In the genomic region with DNA sequence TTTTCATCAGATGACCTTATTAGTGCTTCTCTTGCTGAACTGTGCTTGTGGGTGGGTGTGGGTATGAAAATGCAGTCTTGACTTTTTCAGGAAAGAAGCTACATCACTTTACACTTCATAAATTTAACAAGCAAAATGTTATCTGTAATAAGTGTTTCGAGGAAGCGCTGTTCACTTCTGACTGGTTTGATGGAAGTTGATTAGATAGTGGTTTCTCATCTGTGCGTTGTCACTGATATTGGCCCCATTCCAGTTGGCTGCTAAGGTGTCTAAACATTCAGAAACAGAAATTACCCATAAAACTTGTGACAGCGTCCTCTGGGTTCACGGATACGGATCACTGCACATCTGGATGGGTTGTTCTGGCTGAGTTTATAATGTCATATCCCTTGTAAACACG, we compare ENCODE assay signal across 21 mouse cellular contexts.
DNase-seq lines count a peak whose midpoint lies in the region; TF ChIP-seq lines count a peak whose summit lies in the region.
"Had no signal": no experiment of that assay in that cellular context is flagged by ENCODE, and none has a peak within 500 bp of the region (broad histone marks: within the 10 kb centered on the region; RNA-seq: fewer than 3 reads in every experiment).

No protein-coding gene starts in this region.

- H3K4me1 ChIP-seq in MEL (ENCODE audit: control insufficient read depth in 1 of 2, insufficient read depth in 2 of 2, low read length in 2 of 2): peaks cover 16 to 17% of the 10 kb centered on the region in 2 experiments
- H3K4me1 ChIP-seq: embryonic facial prominence, embryonic 12.5 days; forebrain, embryonic 13.5 days; forebrain, embryonic 15.5 days had no signal

- H3K36me3 ChIP-seq in MEL (ENCODE audit: control insufficient read depth in 1 of 2, insufficient read depth in 2 of 2, low read length in 2 of 2): peaks cover 0 to 35% of the 10 kb centered on the region in 2 experiments; a peak in 2 of 4 replicates
- H3K36me3 ChIP-seq: embryonic facial prominence, embryonic 10.5 days; embryonic facial prominence, embryonic 12.5 days; forebrain, embryonic 15.5 days had no signal

- TF ChIP-seq POLR2A in MEL (IDR thresholded peaks at IDR 0.05; ENCODE audit: control insufficient read depth in 1 of 2, insufficient read depth in 1 of 2, low read depth in 1 of 2, low read length in 2 of 2, poor library complexity in 1 of 2): no peak

- H3K27ac ChIP-seq in MEL (ENCODE audit: control insufficient read depth, low read depth, low read length): peak overlapping the region; percentile 42; the same call in 1 of the 2 replicates
- H3K27ac ChIP-seq: embryonic facial prominence, embryonic 10.5 days; embryonic facial prominence, embryonic 12.5 days; forebrain, embryonic 13.5 days; forebrain, embryonic 15.5 days had no signal

- peak; percentile 89 to 92 for TF ChIP-seq EP300 in MEL (IDR thresholded peaks at IDR 0.05; ENCODE audit: low read depth in 1 of 2, low read length in 2 of 2)

- peak overlapping the region in 1 of 2 experiments; percentile 24; a peak in 1 of 4 replicates for H3K4me3 ChIP-seq in MEL (ENCODE audit: control insufficient read depth in 1 of 2, insufficient read depth in 1 of 2, low read depth in 2 of 2, low read length in 2 of 2)
- H3K4me3 ChIP-seq: embryonic facial prominence, embryonic 10.5 days; embryonic facial prominence, embryonic 12.5 days; forebrain, embryonic 13.5 days; forebrain, embryonic 15.5 days had no signal

- TF ChIP-seq CTCF in MEL (IDR thresholded peaks at IDR 0.05 in 2 of 3, conservative IDR thresholded peaks at IDR 0.05 in 1 of 3; ENCODE audit: control insufficient read depth in 1 of 3, insufficient read depth in 1 of 3, low read depth in 2 of 3, low read length in 3 of 3, poor library complexity in 1 of 3, severe bottlenecking in 1 of 3): no peak

- TF ChIP-seq RAD21 in MEL (IDR thresholded peaks at IDR 0.05; ENCODE audit: low read depth, low read length): no peak

- no peaks in the 10 kb centered on the region for H3K9me3 ChIP-seq in MEL (replicated peaks; ENCODE audit: insufficient read depth, low read length)
- H3K9me3 ChIP-seq: embryonic facial prominence, embryonic 10.5 days; embryonic facial prominence, embryonic 12.5 days; forebrain, embryonic 13.5 days; forebrain, embryonic 15.5 days had no signal

- H3K79me2 ChIP-seq in MEL (ENCODE audit: control insufficient read depth, insufficient read depth, low read length, poor library complexity): no peaks in the 10 kb centered on the region

- intact Hi-C loops in heart, postnatal 25 days (cut with DNase I): no loop called here

- H3K9ac ChIP-seq in MEL (ENCODE audit: control insufficient read depth, low read depth, low read length, poor library complexity, severe bottlenecking): no peak overlapping the region
- H3K9ac ChIP-seq: embryonic facial prominence, embryonic 12.5 days; forebrain, embryonic 13.5 days; forebrain, embryonic 15.5 days; forebrain, postnatal 0 days had no signal

- peak; percentile 14 to 20 for DNase-seq in cerebellum, postnatal 10 days
- DNase-seq in cerebellum, postnatal 4 days (ENCODE audit: low spot score in 2 of 2): no peak
- peak; percentile 14 for DNase-seq in kidney, adult 9 months
- DNase-seq in kidney, postnatal 4 days: no peak
- DNase-seq in 416B (ENCODE audit: low read depth): peak; percentile 67
- peak; percentile 83 for DNase-seq in MEL (ENCODE audit: low read depth, low spot score)
- DNase-seq in layer of hippocampus, postnatal 14 days (ENCODE audit: low spot score in 2 of 2): no peak
- DNase-seq in heart, postnatal 25 days (ENCODE audit: low spot score): no peak
- DNase-seq: adrenal gland, adult 2 months; adrenal gland, postnatal 10 days; adrenal gland, postnatal 25 days; cerebellum, adult 11-12 months; cerebellum, adult 2 months; cerebellum, adult 9-10 months; cerebellum, postnatal 14 days; cerebellum, postnatal 36 days; forebrain, postnatal 0 days had no signal

- no peaks in the 10 kb centered on the region for H3K27me3 ChIP-seq in MEL (ENCODE audit: control insufficient read depth in 1 of 2, insufficient read depth in 2 of 2, low read length in 2 of 2)
- H3K27me3 ChIP-seq: embryonic facial prominence, embryonic 12.5 days; forebrain, embryonic 13.5 days; forebrain, embryonic 15.5 days had no signal

TF ChIP-seq in MEL, 35 proteins besides CTCF, POLR2A, EP300 and RAD21:
- TF ChIP-seq MEF2A (IDR thresholded peaks at IDR 0.05; ENCODE audit: extremely low read depth, insufficient replicate concordance, low read depth, low read length, poor library complexity, severe bottlenecking) (no peak), ZKSCAN1 (IDR thresholded peaks at IDR 0.05; ENCODE audit: low read depth, low read length) (no peak), MAX (IDR thresholded peaks at IDR 0.05; ENCODE audit: low read length) (no peak), MYC (IDR thresholded peaks at IDR 0.05; ENCODE audit: low read depth, low read length) (no peak), ELF1 (IDR thresholded peaks at IDR 0.05; ENCODE audit: low read depth, low read length) (0 out of 2 replicates have a peak, but pooled peaks have one; percentile 45), MAFK (IDR thresholded peaks at IDR 0.05; ENCODE audit: borderline replicate concordance, low read depth, low read length) (no peak; the same call in 1 of the 2 replicates), NELFE (IDR thresholded peaks at IDR 0.05; ENCODE audit: low read depth, low read length) (no peak), UBTF (IDR thresholded peaks at IDR 0.05; ENCODE audit: borderline replicate concordance, insufficient read depth, low read depth, low read length) (no peak), SMC3 (IDR thresholded peaks at IDR 0.05; ENCODE audit: low read depth, low read length) (no peak), RCOR1 (IDR thresholded peaks at IDR 0.05; ENCODE audit: low read depth, low read length) (peak; percentile 88), ZMIZ1 (IDR thresholded peaks at IDR 0.05; ENCODE audit: low read depth, low read length) (no peak), USF1 (IDR thresholded peaks at IDR 0.05; ENCODE audit: low read depth, low read length) (no peak), MYB (IDR thresholded peaks at IDR 0.05; ENCODE audit: low read depth, low read length) (no peak), JUND (IDR thresholded peaks at IDR 0.05; ENCODE audit: low read depth, low read length) (no peak), MXI1 (IDR thresholded peaks at IDR 0.05; ENCODE audit: low read depth, low read length) (no peak), BHLHE40 (IDR thresholded peaks at IDR 0.05; ENCODE audit: borderline replicate concordance, low read depth, low read length) (peak; percentile 54; the same call in 1 of the 2 replicates), SIN3A (IDR thresholded peaks at IDR 0.05; ENCODE audit: low read length) (peak; percentile 68), POLR2AphosphoS2 (IDR thresholded peaks at IDR 0.05; ENCODE audit: low read length) (no peak), TBP (IDR thresholded peaks at IDR 0.05; ENCODE audit: low read depth, low read length) (no peak), ZNF384 (IDR thresholded peaks at IDR 0.05; ENCODE audit: low read depth, low read length) (no peak), TAL1 (IDR thresholded peaks at IDR 0.05; ENCODE audit: low read length) (peak; percentile 18; the same call in 1 of the 2 replicates), MAZ (IDR thresholded peaks at IDR 0.05; ENCODE audit: low read depth, low read length) (no peak), E2F4 (IDR thresholded peaks at IDR 0.05; ENCODE audit: borderline replicate concordance, low read depth, low read length) (no peak), HCFC1 (IDR thresholded peaks at IDR 0.05; ENCODE audit: low read depth, low read length) (no peak), NRF1 (IDR thresholded peaks at IDR 0.05; ENCODE audit: insufficient read depth, low read depth, low read length, poor library complexity, severe bottlenecking) (no peak), KAT2A (conservative IDR thresholded peaks at IDR 0.05; ENCODE audit: low read depth, low read length) (no peak), ETS1 (IDR thresholded peaks at IDR 0.05; ENCODE audit: low read depth, low read length) (peak; percentile 98), TCF12 (IDR thresholded peaks at IDR 0.05; ENCODE audit: low read depth, low read length) (peak; percentile 88), ZC3H11A (IDR thresholded peaks at IDR 0.05; ENCODE audit: low read depth, low read length) (no peak), GATA1 (IDR thresholded peaks at IDR 0.05; ENCODE audit: low read depth, low read length) (peak; percentile 96), CHD1 (IDR thresholded peaks at IDR 0.05; ENCODE audit: low read depth, low read length) (no peak)

Comparison
In these comparisons a context has a peak if more than half of its experiments do, and no peak if none do; other contexts are left out.
1. DNase-seq: peak in cerebellum, postnatal 10 days (2 of 2), kidney, adult 9 months (single experiment), 416B (single experiment) and MEL (single experiment); none in cerebellum, postnatal 4 days (0 of 2), kidney, postnatal 4 days (0 of 2), layer of hippocampus, postnatal 14 days (0 of 2) and heart, postnatal 25 days (single experiment).